Comparison of ENCODE assay signal across 8 mouse cellular contexts in the genomic region with DNA sequence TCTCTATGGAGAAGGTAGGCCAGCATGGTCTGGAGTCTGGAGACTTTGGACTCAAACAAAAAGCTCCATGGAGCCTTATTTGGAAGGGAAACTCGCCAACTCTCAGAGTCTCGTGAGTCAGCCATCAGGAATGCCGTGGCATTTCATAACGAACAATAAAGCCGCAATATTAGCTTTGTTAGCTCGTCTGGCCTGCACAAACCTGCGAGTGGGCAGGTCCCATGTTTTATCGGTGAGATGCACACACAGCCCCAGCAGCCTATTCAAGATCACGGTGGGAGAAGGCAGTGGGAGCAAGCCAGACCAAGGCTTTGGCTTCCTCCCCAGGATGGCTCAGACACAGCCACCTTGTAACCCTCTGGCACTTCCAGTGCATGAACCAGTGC.
DNase-seq lines count a peak whose midpoint lies in the region; ATAC-seq lines count a peak whose summit lies in the region.

No protein-coding gene starts in this region.

- H3K9me3 ChIP-seq in limb, embryonic 13.5 days: 0 out of 2 replicates have a peak, but pooled peaks cover 3% of the 10 kb centered on the region

- H3K9ac ChIP-seq in limb, embryonic 13.5 days: 0 out of 2 replicates have a peak overlapping the region, but pooled peaks have one; percentile 31

- H3K27ac ChIP-seq in limb, embryonic 13.5 days: peak overlapping the region; percentile 70

- ATAC-seq in limb, embryonic 13.5 days (ENCODE audit: low FRiP score, low read depth): 0 out of 2 replicates have a peak, but pooled peaks have one; percentile 11
- no peak for ATAC-seq in megakaryocyte-erythroid progenitor cell, adult 5-6 weeks (replicated peaks; ENCODE audit: low FRiP score, low TSS enrichment, poor library complexity, severe bottlenecking)
- ATAC-seq in inflammation-experienced regulatory T-cells, adult 6 months: no peak

- DNase-seq in ovary, adult 18-20 months (ENCODE audit: low spot score): peak; percentile 30
- no peak for DNase-seq in ovary, postnatal 14 days (ENCODE audit: low spot score)
- peak; percentile 95 for DNase-seq in fibroblast of lung, adult 2 months (ENCODE audit: low read depth)
- no peak for DNase-seq in thymus, postnatal 14 days
- DNase-seq in layer of hippocampus, adult 18-20 months (ENCODE audit: low spot score in 2 of 2): no peak

- peaks cover 24% of the 10 kb centered on the region for H3K4me1 ChIP-seq in limb, embryonic 13.5 days

- H3K27me3 ChIP-seq in limb, embryonic 13.5 days: no peaks in the 10 kb centered on the region

- H3K36me3 ChIP-seq in limb, embryonic 13.5 days: no peaks in the 10 kb centered on the region

- 0 out of 2 replicates have a peak overlapping the region, but pooled peaks have one; percentile 3 for H3K4me2 ChIP-seq in limb, embryonic 13.5 days (replicated peaks)

- WGBS in limb, embryonic 13.5 days: 54% methylated on average over 9 of the region's 9 CpGs

- H3K4me3 ChIP-seq in limb, embryonic 13.5 days: no peak overlapping the region

Comparison
In these comparisons a context has a peak if more than half of its experiments do, and no peak if none do; other contexts are left out.
1. DNase-seq: peak in ovary, adult 18-20 months (single experiment) and fibroblast of lung, adult 2 months (single experiment); none in ovary, postnatal 14 days (single experiment), thymus, postnatal 14 days (single experiment) and layer of hippocampus, adult 18-20 months (0 of 2).